Mouse (Mus musculus) liver, embryonic 14.5 days (tissue): ENCODE results near the gene Cfap45. TPM values are rescaled to one million over a fixed set of nuclear protein-coding genes. Genes with fewer than 3 reads are reported as not detected.

ENCODE experiments used
- ATAC-seq: fragments of 200-750 bp; cut with Nextera tagmentation; 2 replicates; pipeline ENCODE4 v1.8.0; 2017; ENCODE audit warnings: moderate number of reproducible peaks, mild to moderate bottlenecking, moderate library complexity; ENCODE audit not compliant: insufficient read depth
- DNase-seq, 3 experiments: peaks; one replicate each; pipeline ENCODE4 v3.0.0-alpha.2; 2012 to 2013; ENCODE audit warnings: low read depth in 3 of 3, low spot score in 3 of 3
- H3K27ac ChIP-seq: fragments of 300-500 bp; sonication (generic); 2 replicates; pipeline ENCODE4 v1.5.1; 2014; ENCODE audit warnings: moderate library complexity, mild to moderate bottlenecking, control low read depth, inconsistent platforms
- H3K27me3 ChIP-seq: fragments of 300-500 bp; sonication (generic); 2 replicates; pipeline ENCODE4 v1.6.1; 2014; ENCODE audit warnings: mild to moderate bottlenecking, low read length, moderate library complexity; ENCODE audit not compliant: control insufficient read depth, insufficient read depth
- H3K36me3 ChIP-seq: fragments of 300-500 bp; sonication (generic); replicated peaks from 2 replicates; pipeline ENCODE4 v1.6.1; 2014; ENCODE audit warnings: low read depth; ENCODE audit not compliant: control insufficient read depth, insufficient read depth
- H3K4me1 ChIP-seq, 2 experiments: fragments of 200-500 bp in 1 of 2; fragments of 300-500 bp in 1 of 2; sonication (generic) in 1 of 2; replicated peaks; 2 replicates each; pipeline ENCODE4 v1.6.1; 2012 to 2014; ENCODE audit warnings: antibody characterized with exemption in 1 of 2, inconsistent platforms in 1 of 2, low read length in 1 of 2; ENCODE audit not compliant: control insufficient read depth in 2 of 2, insufficient read depth in 2 of 2
- H3K4me2 ChIP-seq: fragments of 300-500 bp; sonication (generic); 2 replicates; pipeline ENCODE4 v1.6.1; 2014; ENCODE audit warnings: low read depth, mild to moderate bottlenecking, control low read depth, moderate library complexity
- H3K4me3 ChIP-seq, 2 experiments: fragments of 200-500 bp in 1 of 2; fragments of 300-500 bp in 1 of 2; sonication (generic) in 1 of 2; 2 replicates each; pipeline ENCODE4 v1.5.1; 2012 to 2014; ENCODE audit warnings: low read depth in 2 of 2, low read length in 2 of 2, mild to moderate bottlenecking in 2 of 2, control low read depth in 1 of 2, inconsistent platforms in 1 of 2, moderate library complexity in 1 of 2; ENCODE audit not compliant: insufficient read depth in 1 of 2
- H3K9ac ChIP-seq: fragments of 300-500 bp; sonication (generic); replicated peaks from 2 replicates; pipeline ENCODE4 v1.6.1; 2014; ENCODE audit warnings: mild to moderate bottlenecking, control low read depth, moderate library complexity
- H3K9me3 ChIP-seq: fragments of 300-500 bp; sonication (generic); 2 replicates; pipeline ENCODE4 v1.6.1; 2016; ENCODE audit warnings: low read length, mixed read lengths; ENCODE audit not compliant: control insufficient read depth
- CTCF ChIP-seq: IDR thresholded peaks from 2 replicates; pipeline ENCODE4 v1.5.1; 2016; ENCODE audit warnings: antibody characterized with exemption, low read depth, control low read depth
- EP300 ChIP-seq: IDR thresholded peaks from 2 replicates; pipeline ENCODE4 v1.6.1; 2016; ENCODE audit warnings: antibody characterized with exemption, low read depth
- WGBS: fragments of 180-500 bp; shearing (Covaris S2); extraction: QIAGEN DNeasy Blood & Tissue Kit; methylation state at CpG from one replicate; pipeline ENCODE4 v1.1.7; 2014; ENCODE audit not compliant: insufficient replicate concordance; 5-methylcytosine and 5-hydroxymethylcytosine counted together
- polyA plus RNA-seq, 2 experiments: library from polyadenylated mRNA; depleted of rRNA in 1 of 2; stranded (reverse) in 1 of 2; unstranded in 1 of 2; fragments of >200 nt; fragmentation: Nextera tagmentation in 1 of 2; extraction: Ambion mirVana in 1 of 2; gene quantifications; 2 replicates each; pipeline versions ENCODE4 v1.2.1 to v1.2.3; 2012 to 2014

Cfap45 gene
- polyA plus RNA-seq, 2 experiments: 0.22 to 0.28 TPM

- Histone ChIP-seq H3K36me3 (no peaks in the 10 kb centered on the region), H3K4me1 (no peaks in the 10 kb centered on the region), H3K27me3 (no peaks in the 10 kb centered on the region), H3K4me2 (no peak overlapping the region), H3K4me3 (no peak overlapping the region), H3K27ac (no peak overlapping the region), H3K9me3 (no peaks in the 10 kb centered on the region), H3K9ac (no peak overlapping the region)
- TF ChIP-seq EP300: no peak
- no peak for TF ChIP-seq CTCF
- DNase-seq (no peak), ATAC-seq (no peak)
- 51% methylated on average over 11 of the region's 11 CpGs for WGBS
These were observed 19.8 kb downstream of the Cfap45 start for GRCm38 (mm10) chr1:172540283-172540820.

GRCm38 (mm10) chr1:172546062-172546461 is 25.5 kb downstream of the Cfap45 start:
- DNase-seq: no peak
- Histone ChIP-seq H3K4me1 (no peaks in the 10 kb centered on the region; a peak in 1 of 4 replicates), H3K9me3 (no peaks in the 10 kb centered on the region), H3K9ac (no peak overlapping the region), H3K4me3 (no peak overlapping the region), H3K27ac (no peak overlapping the region), H3K27me3 (no peaks in the 10 kb centered on the region), H3K4me2 (no peak overlapping the region), H3K36me3 (no peaks in the 10 kb centered on the region)
- no peak for ATAC-seq
- TF ChIP-seq EP300: no peak
- TF ChIP-seq CTCF: no peak
- WGBS: 59% methylated on average over 4 of the region's 4 CpGs

GRCm38 (mm10) chr1:172548501-172548900 is 27.9 kb downstream of the Cfap45 start:
- 12% methylated on average over 7 of the region's 7 CpGs for WGBS
- DNase-seq (no peak), ATAC-seq (no peak)
- H3K4me2 ChIP-seq: no peak overlapping the region
- H3K36me3 ChIP-seq: no peaks in the 10 kb centered on the region
- no peaks in the 10 kb centered on the region; a peak in 1 of 4 replicates for H3K4me1 ChIP-seq
- TF ChIP-seq EP300 (no peak), CTCF (no peak)
- no peak overlapping the region for H3K9ac ChIP-seq
- H3K27me3 ChIP-seq: no peaks in the 10 kb centered on the region
- no peaks in the 10 kb centered on the region for H3K9me3 ChIP-seq
- H3K4me3 ChIP-seq: no peak overlapping the region
- no peak overlapping the region for H3K27ac ChIP-seq

- Histone ChIP-seq H3K27ac (no peak overlapping the region), H3K9ac (no peak overlapping the region), H3K9me3 (no peaks in the 10 kb centered on the region), H3K4me3 (no peak overlapping the region), H3K4me1 (no peaks in the 10 kb centered on the region; a peak in 1 of 4 replicates), H3K36me3 (no peaks in the 10 kb centered on the region), H3K4me2 (no peak overlapping the region), H3K27me3 (no peaks in the 10 kb centered on the region)
- TF ChIP-seq CTCF (no peak), EP300 (no peak)
- ATAC-seq (no peak), DNase-seq (no peak)
- WGBS: 10% methylated on average over 2 of the region's 2 CpGs
These were observed 28.7 kb downstream of the Cfap45 start for GRCm38 (mm10) chr1:172549314-172549713.

GRCm38 (mm10) chr1:172549717-172550116 is 29.1 kb downstream of the Cfap45 start:
- no peak overlapping the region for H3K27ac ChIP-seq
- 9% methylated on average over 8 of the region's 8 CpGs for WGBS
- H3K36me3 ChIP-seq: no peaks in the 10 kb centered on the region
- ATAC-seq: no peak
- TF ChIP-seq EP300 (no peak), CTCF (no peak)
- H3K9me3 ChIP-seq: no peaks in the 10 kb centered on the region
- H3K9ac ChIP-seq: no peak overlapping the region
- H3K27me3 ChIP-seq: no peaks in the 10 kb centered on the region
- H3K4me2 ChIP-seq: peak overlapping the region; percentile 28
- no peak for DNase-seq
- H3K4me1 ChIP-seq: no peaks in the 10 kb centered on the region; a peak in 1 of 4 replicates
- H3K4me3 ChIP-seq: peak overlapping the region in 1 of 2 experiments; percentile 7; a peak in 2 of 4 replicates
